Mouse (Mus musculus): ENCODE measurements around the gene Nup205. TPM values are rescaled to one million over a fixed set of nuclear protein-coding genes. Genes with fewer than 3 reads are reported as not detected.
"Not testable (repeated sequence)": the region's sequence is repeated elsewhere in the genome, so short reads cannot be mapped to it uniquely, and the experiment has no call there.

The Nup205 gene
- polyA plus RNA-seq, 1 experiment from 2014 or later = 28.6 TPM

DNA sequence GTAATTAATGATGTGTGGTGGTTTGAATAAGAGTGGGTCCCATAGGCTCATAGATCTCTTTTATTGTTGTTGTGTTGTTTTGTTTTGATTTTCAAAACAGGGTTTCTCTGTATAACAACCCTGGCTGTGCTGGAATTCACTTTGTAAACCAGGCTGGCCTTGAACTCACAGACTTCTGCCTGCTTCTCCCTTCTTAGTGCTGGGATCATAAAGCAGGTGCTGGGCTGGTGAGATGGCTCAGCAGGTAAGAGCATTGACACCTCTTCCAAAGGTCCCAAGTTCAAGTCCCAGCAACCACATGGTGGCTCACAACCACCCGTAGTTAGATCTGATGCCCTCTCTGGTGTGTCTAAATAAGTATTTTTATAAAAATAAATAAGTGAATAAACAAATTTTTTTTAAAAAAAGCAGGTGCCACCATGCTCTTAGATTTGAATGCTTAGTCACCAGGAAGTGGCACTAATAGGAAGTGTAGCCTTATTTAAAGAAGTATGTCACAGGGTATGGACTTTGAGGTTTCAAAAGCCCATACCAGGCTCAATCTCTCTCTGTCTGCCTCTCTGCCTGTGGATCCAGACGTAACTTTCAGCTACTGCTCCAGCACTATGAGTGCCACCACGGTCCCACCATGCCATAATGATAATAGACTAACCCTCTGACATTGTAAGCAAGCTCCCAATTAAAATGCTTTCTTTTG, 29.3 kb upstream of the Nup205 start:
- Histone ChIP-seq H3K4me1 (ENCODE audit: control insufficient read depth in 2 of 2, insufficient read depth in 2 of 2, low read length in 2 of 2) (no peaks in the 10 kb centered on the region), H3K4me2 (ENCODE audit: low read length) (no peak overlapping the region), H3K9me3 (ENCODE audit: control insufficient read depth, low read length) (peaks cover 8% of the 10 kb centered on the region; the same call in 1 of the 2 replicates), H3K36me3 (ENCODE audit: control insufficient read depth, insufficient read depth, low read length) (no peaks in the 10 kb centered on the region), H3K4me3 (ENCODE audit: control insufficient read depth in 1 of 2, insufficient read depth in 1 of 2, low read depth in 1 of 2, low read length in 2 of 2) (no peak overlapping the region), H3K27ac (replicated peaks in 1 of 2; ENCODE audit: control insufficient read depth in 1 of 2, insufficient read depth in 1 of 2, low read depth in 2 of 2, low read length in 2 of 2) (no peak overlapping the region), H3K9ac (ENCODE audit: low read length) (no peak overlapping the region), H3K27me3 (ENCODE audit: control insufficient read depth, insufficient read depth, low read length) (no peaks in the 10 kb centered on the region)
- no peak for ATAC-seq (ENCODE audit: insufficient number of reproducible peaks, insufficient read depth, low FRiP score, low read depth)
- 48% methylated on average over 3 of the region's 3 CpGs for WGBS

GRCm38 (mm10) chr6:35154540-35154939, 22.7 kb upstream of the Nup205 start:
- no peaks in the 10 kb centered on the region; a peak in 1 of 4 replicates for H3K4me1 ChIP-seq (ENCODE audit: control insufficient read depth in 2 of 2, insufficient read depth in 2 of 2, low read length in 2 of 2)
- no peaks in the 10 kb centered on the region for H3K27me3 ChIP-seq (ENCODE audit: control insufficient read depth, insufficient read depth, low read length)
- ATAC-seq (ENCODE audit: insufficient number of reproducible peaks, insufficient read depth, low FRiP score, low read depth) = no peak
- H3K4me2 ChIP-seq (ENCODE audit: low read length) = no peak overlapping the region
- no peak overlapping the region for H3K9ac ChIP-seq (ENCODE audit: low read length)
- H3K27ac ChIP-seq (replicated peaks in 1 of 2; ENCODE audit: control insufficient read depth in 1 of 2, insufficient read depth in 1 of 2, low read depth in 2 of 2, low read length in 2 of 2) = no peak overlapping the region
- H3K4me3 ChIP-seq (ENCODE audit: control insufficient read depth in 1 of 2, insufficient read depth in 1 of 2, low read depth in 1 of 2, low read length in 2 of 2) = no peak overlapping the region
- H3K36me3 ChIP-seq (ENCODE audit: control insufficient read depth, insufficient read depth, low read length) = no peaks in the 10 kb centered on the region
- no peaks in the 10 kb centered on the region for H3K9me3 ChIP-seq (ENCODE audit: control insufficient read depth, low read length)

DNA sequence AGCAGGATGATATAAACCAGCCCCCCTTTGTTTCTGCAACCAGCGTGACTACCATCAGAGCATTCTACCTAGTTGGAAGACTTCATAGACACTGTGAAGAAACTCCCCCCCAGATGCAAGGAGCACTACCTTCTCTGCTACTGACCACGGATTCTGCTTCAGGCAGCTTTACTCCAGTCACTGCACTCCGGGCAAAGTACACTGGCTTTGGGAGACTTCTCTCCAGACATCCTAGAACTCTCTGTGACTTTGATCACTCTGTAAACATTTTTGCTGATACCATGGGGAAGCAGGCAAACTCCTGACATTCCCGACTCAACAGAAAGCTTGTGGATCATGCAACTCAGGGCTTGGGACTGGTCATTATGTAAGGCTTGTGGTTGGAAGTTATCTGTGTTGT, 8.0 kb upstream of the Nup205 start:
- no peak for ATAC-seq (ENCODE audit: insufficient number of reproducible peaks, insufficient read depth, low FRiP score, low read depth)
- Histone ChIP-seq H3K9me3 (ENCODE audit: control insufficient read depth, low read length) (no peaks in the 10 kb centered on the region), H3K36me3 (ENCODE audit: control insufficient read depth, insufficient read depth, low read length) (no peaks in the 10 kb centered on the region), H3K4me3 (ENCODE audit: control insufficient read depth in 1 of 2, insufficient read depth in 1 of 2, low read depth in 1 of 2, low read length in 2 of 2) (no peak overlapping the region), H3K27me3 (ENCODE audit: control insufficient read depth, insufficient read depth, low read length) (no peaks in the 10 kb centered on the region), H3K4me2 (ENCODE audit: low read length) (no peak overlapping the region), H3K9ac (ENCODE audit: low read length) (no peak overlapping the region), H3K27ac (replicated peaks in 1 of 2; ENCODE audit: control insufficient read depth in 1 of 2, insufficient read depth in 1 of 2, low read depth in 2 of 2, low read length in 2 of 2) (no peak overlapping the region), H3K4me1 (ENCODE audit: control insufficient read depth in 2 of 2, insufficient read depth in 2 of 2, low read length in 2 of 2) (no peaks in the 10 kb centered on the region)
- 46% methylated on average over 4 of the region's 4 CpGs for WGBS

GRCm38 (mm10) chr6:35172028-35172427, 5.2 kb upstream of the Nup205 start:
- not testable (repeated sequence) for H3K4me3 ChIP-seq (ENCODE audit: control insufficient read depth in 1 of 2, insufficient read depth in 1 of 2, low read depth in 1 of 2, low read length in 2 of 2); ATAC-seq (ENCODE audit: insufficient number of reproducible peaks, insufficient read depth, low FRiP score, low read depth); H3K4me1 ChIP-seq (ENCODE audit: control insufficient read depth in 2 of 2, insufficient read depth in 2 of 2, low read length in 2 of 2); H3K27me3 ChIP-seq (ENCODE audit: control insufficient read depth, insufficient read depth, low read length); H3K4me2 ChIP-seq (ENCODE audit: low read length); H3K9me3 ChIP-seq (ENCODE audit: control insufficient read depth, low read length); H3K9ac ChIP-seq (ENCODE audit: low read length); H3K27ac ChIP-seq (replicated peaks in 1 of 2; ENCODE audit: control insufficient read depth in 1 of 2, insufficient read depth in 1 of 2, low read depth in 2 of 2, low read length in 2 of 2); H3K36me3 ChIP-seq (ENCODE audit: control insufficient read depth, insufficient read depth, low read length)
- 59% methylated on average over 3 of the region's 3 CpGs for WGBS

DNA sequence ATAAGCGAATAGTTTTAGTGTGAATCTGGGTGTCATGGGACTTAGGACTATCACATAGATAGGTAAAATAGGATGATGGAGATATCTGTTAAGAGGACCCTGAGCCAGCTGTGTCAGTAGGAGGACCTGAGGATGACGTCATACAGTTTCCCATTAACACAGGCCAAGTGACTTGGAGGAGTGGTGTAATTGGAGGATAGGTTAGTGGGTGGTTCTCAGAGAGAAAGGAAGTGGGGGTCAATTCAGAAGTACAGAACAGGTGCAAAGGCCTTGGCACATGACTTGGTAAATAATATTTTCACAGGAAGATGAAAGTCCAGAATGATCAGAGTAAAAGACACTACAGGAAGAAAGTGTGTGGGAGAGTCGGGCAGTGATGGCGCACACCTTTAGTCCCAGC, 4.0 kb upstream of the Nup205 start:
- no peak for ATAC-seq (ENCODE audit: insufficient number of reproducible peaks, insufficient read depth, low FRiP score, low read depth)
- no peak overlapping the region for H3K27ac ChIP-seq (replicated peaks in 1 of 2; ENCODE audit: control insufficient read depth in 1 of 2, insufficient read depth in 1 of 2, low read depth in 2 of 2, low read length in 2 of 2)
- no peak overlapping the region for H3K9ac ChIP-seq (ENCODE audit: low read length)
- WGBS = 82% methylated on average over 4 of the region's 4 CpGs
- H3K4me3 ChIP-seq (ENCODE audit: control insufficient read depth in 1 of 2, insufficient read depth in 1 of 2, low read depth in 1 of 2, low read length in 2 of 2) = no peak overlapping the region
- H3K4me2 ChIP-seq (ENCODE audit: low read length) = no peak overlapping the region
- H3K9me3 ChIP-seq (ENCODE audit: control insufficient read depth, low read length) = no peaks in the 10 kb centered on the region
- H3K4me1 ChIP-seq (ENCODE audit: control insufficient read depth in 2 of 2, insufficient read depth in 2 of 2, low read length in 2 of 2) = peaks cover 0 to 1% of the 10 kb centered on the region in 2 experiments; a peak in 1 of 4 replicates
- no peaks in the 10 kb centered on the region for H3K36me3 ChIP-seq (ENCODE audit: control insufficient read depth, insufficient read depth, low read length)
- no peaks in the 10 kb centered on the region for H3K27me3 ChIP-seq (ENCODE audit: control insufficient read depth, insufficient read depth, low read length)

- H3K9me3 ChIP-seq (ENCODE audit: control insufficient read depth, low read length) = no peaks in the 10 kb centered on the region
- ATAC-seq (ENCODE audit: insufficient number of reproducible peaks, insufficient read depth, low FRiP score, low read depth) = peak; percentile 69
- H3K9ac ChIP-seq (ENCODE audit: low read length) = peak overlapping the region; percentile 89
- peaks cover 2 to 17% of the 10 kb centered on the region in 2 experiments; a peak in 2 of 4 replicates for H3K4me1 ChIP-seq (ENCODE audit: control insufficient read depth in 2 of 2, insufficient read depth in 2 of 2, low read length in 2 of 2)
- H3K36me3 ChIP-seq (ENCODE audit: control insufficient read depth, insufficient read depth, low read length) = no peaks in the 10 kb centered on the region
- H3K27me3 ChIP-seq (ENCODE audit: control insufficient read depth, insufficient read depth, low read length) = no peaks in the 10 kb centered on the region
- WGBS = 0% methylated on average over 67 of the region's 69 CpGs
- H3K4me2 ChIP-seq (ENCODE audit: low read length) = peak overlapping the region; percentile 86
- peak overlapping the region; percentile 97 to 99 for H3K27ac ChIP-seq (replicated peaks in 1 of 2; ENCODE audit: control insufficient read depth in 1 of 2, insufficient read depth in 1 of 2, low read depth in 2 of 2, low read length in 2 of 2)
- peak overlapping the region; percentile 77 to 97 for H3K4me3 ChIP-seq (ENCODE audit: control insufficient read depth in 1 of 2, insufficient read depth in 1 of 2, low read depth in 1 of 2, low read length in 2 of 2)
These were observed 540 bp downstream of the Nup205 start for GRCm38 (mm10) chr6:35177650-35178272.

DNA sequence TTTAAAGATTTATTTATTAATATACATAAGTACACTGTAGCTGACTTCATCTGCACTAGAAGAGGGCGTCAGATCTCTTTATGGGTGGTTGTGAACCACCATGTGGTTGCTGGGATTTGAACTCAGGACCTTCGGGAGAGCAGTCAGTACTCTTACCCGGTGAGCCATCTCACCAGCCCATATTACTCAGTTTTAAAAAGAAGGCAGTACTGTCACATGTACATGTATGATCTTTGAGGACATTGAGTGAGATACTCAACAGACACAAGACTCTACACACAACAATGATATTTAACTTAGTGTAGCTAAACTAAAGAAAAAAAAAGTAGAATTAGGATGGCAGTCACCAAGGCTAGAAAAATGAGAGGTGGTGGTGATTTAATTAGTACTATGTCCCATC, 2.1 kb downstream of the Nup205 start:
- H3K36me3 ChIP-seq (ENCODE audit: control insufficient read depth, insufficient read depth, low read length); H3K4me2 ChIP-seq (ENCODE audit: low read length); H3K9ac ChIP-seq (ENCODE audit: low read length); H3K27me3 ChIP-seq (ENCODE audit: control insufficient read depth, insufficient read depth, low read length); H3K4me3 ChIP-seq (ENCODE audit: control insufficient read depth in 1 of 2, insufficient read depth in 1 of 2, low read depth in 1 of 2, low read length in 2 of 2); H3K9me3 ChIP-seq (ENCODE audit: control insufficient read depth, low read length); ATAC-seq (ENCODE audit: insufficient number of reproducible peaks, insufficient read depth, low FRiP score, low read depth); H3K27ac ChIP-seq (replicated peaks in 1 of 2; ENCODE audit: control insufficient read depth in 1 of 2, insufficient read depth in 1 of 2, low read depth in 2 of 2, low read length in 2 of 2): not testable (repeated sequence)
- peaks cover 2 to 17% of the 10 kb centered on the region in 2 experiments; a peak in 2 of 4 replicates for H3K4me1 ChIP-seq (ENCODE audit: control insufficient read depth in 2 of 2, insufficient read depth in 2 of 2, low read length in 2 of 2)
- 96% methylated on average over 3 of the region's 3 CpGs for WGBS

All from heart, embryonic 14.5 days (tissue).